Comparison of ENCODE assay signal across 11 mouse cellular contexts in genomic region chr5:31199893-31200292, GRCm38 (mm10). TPM values are rescaled to one million over a fixed set of nuclear protein-coding genes. Genes with fewer than 3 reads are reported as not detected.
A peak's percentile ranks its signal among the peaks of the same experiment; 100 is the strongest.
DNase-seq lines count a peak whose midpoint lies in the region; ATAC-seq lines count a peak whose summit lies in the region.
"Had no signal": no experiment of that assay in that cellular context is flagged by ENCODE, and none has a peak within 500 bp of the region (broad histone marks: within the 10 kb centered on the region; RNA-seq: fewer than 3 reads in every experiment).

No protein-coding gene starts in this region.

- H3K27ac ChIP-seq in limb, embryonic 12.5 days, result no peak overlapping the region
- H3K27ac ChIP-seq in limb, embryonic 10.5 days, result no peak overlapping the region
- H3K27ac ChIP-seq in midbrain, embryonic 12.5 days (replicated peaks), result no peak overlapping the region
- H3K27ac ChIP-seq: liver, embryonic 13.5 days; stomach, embryonic 15.5 days had no signal

- H3K4me2 ChIP-seq in limb, embryonic 12.5 days, result no peak overlapping the region
- 0 out of 2 replicates have a peak overlapping the region, but pooled peaks have one; percentile 85 for H3K4me2 ChIP-seq in midbrain, embryonic 12.5 days (replicated peaks)

- H3K4me1 ChIP-seq in limb, embryonic 12.5 days (replicated peaks), result peaks cover 17% of the 10 kb centered on the region
- peaks cover 21% of the 10 kb centered on the region for H3K4me1 ChIP-seq in limb, embryonic 10.5 days
- peaks cover 20% of the 10 kb centered on the region for H3K4me1 ChIP-seq in midbrain, embryonic 12.5 days

- H3K27me3 ChIP-seq in limb, embryonic 12.5 days, result no peaks in the 10 kb centered on the region
- H3K27me3 ChIP-seq in limb, embryonic 10.5 days (ENCODE audit: low read depth, poor library complexity, severe bottlenecking), result no peaks in the 10 kb centered on the region
- no peaks in the 10 kb centered on the region for H3K27me3 ChIP-seq in midbrain, embryonic 12.5 days
- H3K27me3 ChIP-seq: liver, embryonic 13.5 days; Patski; stomach, embryonic 15.5 days had no signal

- ATAC-seq in limb, embryonic 12.5 days (ENCODE audit: insufficient number of reproducible peaks, insufficient read depth, low FRiP score, low TSS enrichment, low read depth), result no peak
- ATAC-seq in midbrain, embryonic 12.5 days (ENCODE audit: low FRiP score, low read depth), result no peak
- ATAC-seq: Patski had no signal

- WGBS in limb, embryonic 12.5 days, result 90% methylated on average over 9 of the region's 9 CpGs
- 92% methylated on average over 9 of the region's 9 CpGs for WGBS in limb, embryonic 10.5 days
- WGBS in midbrain, embryonic 12.5 days, result 89% methylated on average over 9 of the region's 9 CpGs

- no peak overlapping the region for H3K9ac ChIP-seq in limb, embryonic 12.5 days (replicated peaks)
- H3K9ac ChIP-seq in midbrain, embryonic 12.5 days (replicated peaks), result no peak overlapping the region
- H3K9ac ChIP-seq: stomach, embryonic 15.5 days had no signal

- 0 out of 2 replicates have a peak overlapping the region, but pooled peaks have one; percentile 84 for H3K4me3 ChIP-seq in limb, embryonic 12.5 days (replicated peaks)
- no peak overlapping the region; the same call in 1 of the 2 replicates for H3K4me3 ChIP-seq in limb, embryonic 10.5 days
- H3K4me3 ChIP-seq in midbrain, embryonic 12.5 days, result peak overlapping the region; percentile 5; the same call in 1 of the 2 replicates
- H3K4me3 ChIP-seq: liver, embryonic 13.5 days had no signal

- H3K9me3 ChIP-seq in limb, embryonic 12.5 days, result peaks cover 5% of the 10 kb centered on the region
- H3K9me3 ChIP-seq in limb, embryonic 10.5 days (replicated peaks), result peaks cover 4% of the 10 kb centered on the region; the same call in 1 of the 2 replicates
- H3K9me3 ChIP-seq in midbrain, embryonic 12.5 days, result peaks cover 5% of the 10 kb centered on the region
- H3K9me3 ChIP-seq: stomach, embryonic 15.5 days had no signal

- peak; percentile 47 to 54 for DNase-seq in cerebellum, postnatal 10 days
- DNase-seq in cerebellum, adult 18-20 months, result no peak
- DNase-seq in limb, embryonic 10.5 days (ENCODE audit: low spot score), result no peak
- peak; percentile 39 for DNase-seq in adipocyte (ENCODE audit: low spot score)
- no peak for DNase-seq in embryo, embryonic 9.5 days (ENCODE audit: extremely low spot score)
- no peak for DNase-seq in layer of hippocampus, postnatal 36 days
- DNase-seq: liver, embryonic 13.5 days had no signal

- H3K36me3 ChIP-seq in limb, embryonic 12.5 days, result peaks cover 83% of the 10 kb centered on the region
- peaks cover 87% of the 10 kb centered on the region for H3K36me3 ChIP-seq in limb, embryonic 10.5 days
- peaks cover 82% of the 10 kb centered on the region for H3K36me3 ChIP-seq in midbrain, embryonic 12.5 days

RNA-seq across cellular contexts. Expression of gene Zfp513, which starts 2.2 kb away (rescaled TPM):
- polyA plus RNA-seq in limb, embryonic 12.5 days (2016; fragmentation: Nextera tagmentation; extraction: Ambion mirVana), result 16.7 and 19.3 TPM in 2 replicates
- 11.8 and 11.9 TPM in 2 replicates for polyA plus RNA-seq in limb, embryonic 10.5 days (2016; fragmentation: Nextera tagmentation; extraction: Ambion mirVana)
- 22.0 and 25.2 TPM in 2 replicates for polyA plus RNA-seq in midbrain, embryonic 12.5 days (2016; fragmentation: Nextera tagmentation; extraction: Ambion mirVana)
- total RNA-seq in layer of hippocampus, postnatal 36 days (2021), result 10 to 100 TPM; 29.2 to 30.4 TPM

RNA-seq across cellular contexts. Expression of gene Eif2b4, which starts 6.7 kb away (rescaled TPM):
- 69.3 and 76.1 TPM in 2 replicates for polyA plus RNA-seq in limb, embryonic 12.5 days (2016; fragmentation: Nextera tagmentation; extraction: Ambion mirVana)
- polyA plus RNA-seq in limb, embryonic 10.5 days (2016; fragmentation: Nextera tagmentation; extraction: Ambion mirVana), result 85.7 and 89.6 TPM in 2 replicates
- polyA plus RNA-seq in midbrain, embryonic 12.5 days (2016; fragmentation: Nextera tagmentation; extraction: Ambion mirVana), result 65.6 and 68.0 TPM in 2 replicates
- 10 to 100 TPM; 38.7 to 46.9 TPM for total RNA-seq in layer of hippocampus, postnatal 36 days (2021)

RNA-seq across cellular contexts. Expression of gene Snx17, which starts 6.9 kb away (rescaled TPM):
- polyA plus RNA-seq in limb, embryonic 12.5 days (2016; fragmentation: Nextera tagmentation; extraction: Ambion mirVana), result 149 and 153 TPM in 2 replicates
- 128 and 140 TPM in 2 replicates for polyA plus RNA-seq in limb, embryonic 10.5 days (2016; fragmentation: Nextera tagmentation; extraction: Ambion mirVana)
- polyA plus RNA-seq in midbrain, embryonic 12.5 days (2016; fragmentation: Nextera tagmentation; extraction: Ambion mirVana), result 141 and 153 TPM in 2 replicates
- total RNA-seq in layer of hippocampus, postnatal 36 days (2021), result 10 to 100 TPM; 77.0 to 83.7 TPM

RNA-seq across cellular contexts. Expression of gene Gtf3c2, which starts 19.9 kb away (rescaled TPM):
- 101 and 108 TPM in 2 replicates for polyA plus RNA-seq in limb, embryonic 12.5 days (2016; fragmentation: Nextera tagmentation; extraction: Ambion mirVana)
- polyA plus RNA-seq in limb, embryonic 10.5 days (2016; fragmentation: Nextera tagmentation; extraction: Ambion mirVana), result 120 and 136 TPM in 2 replicates
- 97.3 and 97.6 TPM in 2 replicates for polyA plus RNA-seq in midbrain, embryonic 12.5 days (2016; fragmentation: Nextera tagmentation; extraction: Ambion mirVana)
- 10 to 100 TPM; 58.5 to 66.8 TPM for total RNA-seq in layer of hippocampus, postnatal 36 days (2021)

RNA-seq across cellular contexts. Expression of gene Gm29609, which starts 20.2 kb away (rescaled TPM):
- polyA plus RNA-seq in limb, embryonic 12.5 days (2016; fragmentation: Nextera tagmentation; extraction: Ambion mirVana), result 0.80 and 1.5 TPM in 2 replicates
- polyA plus RNA-seq in limb, embryonic 10.5 days (2016; fragmentation: Nextera tagmentation; extraction: Ambion mirVana), result 1.0 and 1.3 TPM in 2 replicates
- polyA plus RNA-seq in midbrain, embryonic 12.5 days (2016; fragmentation: Nextera tagmentation; extraction: Ambion mirVana), result 1.3 and 3.6 TPM in 2 replicates
- total RNA-seq in layer of hippocampus, postnatal 36 days (2021), result 1 to 10 TPM; 3.2 to 3.4 TPM

Comparison
In these comparisons a context has a peak if more than half of its experiments do, and no peak if none do; other contexts are left out.
1. DNase-seq: peak in cerebellum, postnatal 10 days (2 of 2) and adipocyte (single experiment); none in cerebellum, adult 18-20 months (0 of 2), limb, embryonic 10.5 days (single experiment), embryo, embryonic 9.5 days (single experiment) and layer of hippocampus, postnatal 36 days (0 of 2).